Mouse (Mus musculus): Measurements from ENCODE around the gene Adam23.
"Not testable (repeated sequence)": the region's sequence is repeated elsewhere in the genome, so short reads cannot be mapped to it uniquely, and the experiment has no call there.

Gene Adam23

GRCm38 (mm10) chr1:63579153-63579552 lies 133.5 kb downstream of the Adam23 start:
- DNase-seq (ENCODE audit: low spot score in 2 of 2), result no peak

DNA sequence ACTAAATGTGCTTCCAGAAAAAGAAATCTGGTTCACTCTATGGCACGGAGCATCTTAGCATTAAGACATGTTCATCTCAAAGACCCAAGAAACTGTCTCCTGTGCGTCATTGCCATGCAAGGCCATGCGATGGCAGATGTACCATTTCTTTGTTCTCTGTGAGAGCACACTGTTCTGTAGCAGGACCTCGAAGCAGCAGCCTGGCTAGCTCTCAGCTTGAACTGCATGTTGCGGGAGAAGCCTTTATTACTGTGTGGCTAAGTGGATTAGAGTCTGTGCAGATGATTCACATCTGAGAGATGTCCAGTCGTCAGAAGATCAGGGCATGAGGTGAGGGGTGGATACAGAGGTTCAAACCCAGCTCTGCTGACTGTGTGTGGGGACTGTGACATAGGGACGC lies 141.2 kb downstream of the Adam23 start:
- no peak for DNase-seq (ENCODE audit: low spot score in 2 of 2)

GRCm38 (mm10) chr1:63603870-63604500 lies 158.3 kb downstream of the Adam23 start:
- no peak for DNase-seq (ENCODE audit: low spot score in 2 of 2)

- DNase-seq (ENCODE audit: low spot score in 2 of 2), result no peak
Measured at GRCm38 (mm10) chr1:63609613-63610012, 163.9 kb downstream of the Adam23 start.

DNA sequence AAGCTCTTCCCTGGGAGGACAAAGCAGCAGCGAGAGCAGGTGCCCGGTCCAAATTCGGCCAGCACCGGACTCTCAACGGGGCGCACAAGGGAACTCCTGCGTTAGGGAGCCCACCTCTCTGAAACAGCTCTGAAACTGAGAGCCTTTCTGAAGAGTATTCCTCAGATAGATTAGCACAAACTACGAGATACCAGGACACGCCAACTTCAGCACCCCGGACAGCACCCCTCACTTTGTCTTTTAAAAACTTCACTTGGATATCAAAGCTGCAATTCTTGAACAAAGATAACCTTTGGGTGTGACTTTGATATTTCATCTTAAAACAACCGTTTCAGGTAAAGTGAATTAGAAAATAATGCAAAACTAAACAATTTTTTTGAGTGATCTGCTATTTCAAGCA lies 168.9 kb downstream of the Adam23 start:
- DNase-seq (ENCODE audit: low spot score in 2 of 2), result no peak

- no peak for DNase-seq (ENCODE audit: low spot score in 2 of 2)
Measured at GRCm38 (mm10) chr1:63615668-63616067, 170.0 kb downstream of the Adam23 start, which contains the start of gene Gm39653. Gene Gm39653, plus strand, starts transcription at chr1:63615968.

- no peak for DNase-seq (ENCODE audit: low spot score in 2 of 2)
Measured at GRCm38 (mm10) chr1:63628211-63628610, 182.5 kb downstream of the Adam23 start.

DNA sequence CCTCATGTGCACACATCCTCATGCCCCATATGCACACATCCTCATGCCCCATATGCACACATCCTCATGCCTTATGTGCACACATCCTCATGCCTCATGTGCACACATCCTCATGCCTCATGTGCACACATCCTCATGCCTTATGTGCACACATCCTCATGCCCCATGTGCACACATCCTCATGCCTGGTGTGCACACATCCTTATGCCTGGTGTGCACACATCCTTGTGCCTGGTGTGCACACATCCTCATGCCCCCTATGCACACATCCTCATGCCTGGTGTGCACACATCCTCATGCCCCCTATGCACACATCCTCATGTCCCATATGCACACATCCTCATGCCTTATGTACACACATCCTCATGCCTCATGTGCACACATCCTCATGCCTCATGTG lies 184.7 kb downstream of the Adam23 start:
- DNase-seq (ENCODE audit: low spot score in 2 of 2), result not testable (repeated sequence)

- DNase-seq (ENCODE audit: low spot score in 2 of 2), result no peak
Measured at GRCm38 (mm10) chr1:63639921-63640320, 194.2 kb downstream of the Adam23 start.

All from natural killer cell, adult 2 months (primary cell).